Mouse (Mus musculus): ENCODE results near the gene Pip5k1a.
"Not testable (repeated sequence)": the region's sequence is repeated elsewhere in the genome, so short reads cannot be mapped to it uniquely, and the experiment has no call there.

Gene Pip5k1a

DNA sequence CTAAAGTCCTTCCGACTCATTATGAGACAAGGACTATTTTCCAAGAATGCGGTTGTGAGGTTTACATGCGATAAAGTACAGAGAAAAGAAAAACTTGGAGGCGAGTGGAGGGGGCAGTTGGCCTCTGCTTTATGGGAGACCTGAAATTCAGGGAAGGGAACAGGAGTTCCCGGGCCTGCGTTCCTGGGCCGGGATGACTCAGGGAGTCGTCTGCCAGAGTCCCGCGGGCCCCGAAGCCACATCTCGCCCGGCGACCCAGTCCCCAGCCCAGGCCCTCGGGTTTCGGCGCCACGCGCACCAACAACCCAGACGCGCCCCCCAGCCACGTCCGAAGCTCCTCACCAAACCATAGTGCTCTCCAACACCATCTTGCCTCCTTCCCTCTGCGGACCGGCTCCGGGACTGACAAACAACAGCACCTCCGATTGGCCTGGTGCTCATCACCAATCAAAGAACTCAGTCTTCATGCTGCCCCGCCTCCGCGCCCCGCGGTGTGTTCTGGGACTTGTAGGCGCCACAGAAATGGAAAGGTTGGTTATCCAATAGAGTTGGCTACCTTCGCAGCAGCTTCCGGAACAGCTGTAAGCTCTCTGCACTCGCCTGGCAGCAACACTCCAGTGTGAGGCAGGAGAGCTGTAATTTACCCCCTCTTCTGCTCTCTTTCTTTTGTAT lies 64.4 kb downstream of the Pip5k1a start, which contains the start of gene Psmd4:
Psmd4 (minus strand) TSS at position 449 of the 672 bp plus-strand sequence.
- DNase-seq (ENCODE audit: low spot score), result peak; percentile 99

DNA sequence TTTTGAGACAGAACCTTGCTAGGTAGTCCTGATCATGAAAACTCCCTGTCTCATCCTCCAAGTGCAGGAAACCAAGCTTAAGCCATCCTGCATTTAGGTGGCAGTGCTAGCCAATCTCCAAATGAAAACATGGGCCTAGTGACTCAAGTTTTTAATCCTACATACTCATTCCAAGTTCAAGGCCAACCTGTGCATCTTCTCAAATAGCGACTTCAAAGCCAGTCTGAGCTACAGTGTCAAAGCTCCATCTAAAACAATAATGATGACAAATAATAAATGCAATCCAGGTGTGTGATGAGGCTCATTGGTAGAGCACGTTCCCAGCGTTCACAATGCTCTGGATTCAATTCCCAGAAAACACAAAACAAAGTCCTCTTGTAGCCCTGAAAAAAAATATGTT lies 65.1 kb downstream of the Pip5k1a start:
- DNase-seq (ENCODE audit: low spot score), result no peak

DNA sequence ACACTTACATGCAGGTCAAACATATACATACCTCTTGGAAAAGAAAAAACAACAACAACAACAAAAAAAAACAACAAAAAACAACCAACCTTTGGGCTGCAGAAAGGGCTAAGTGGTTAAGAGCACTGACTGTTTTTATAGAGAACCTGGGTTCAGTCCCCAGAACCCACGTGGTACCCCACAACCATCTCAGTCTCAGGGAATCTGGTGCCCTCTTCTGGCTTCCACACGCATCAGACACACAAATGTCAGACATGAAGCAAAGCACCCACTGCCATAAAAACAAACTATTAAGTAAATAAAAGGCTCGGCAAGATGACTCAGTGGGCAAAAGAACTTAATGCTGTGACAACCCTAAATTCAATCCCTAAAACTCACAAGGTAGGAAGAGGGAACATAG lies 76.8 kb downstream of the Pip5k1a start:
- no peak for DNase-seq (ENCODE audit: low spot score)

DNA sequence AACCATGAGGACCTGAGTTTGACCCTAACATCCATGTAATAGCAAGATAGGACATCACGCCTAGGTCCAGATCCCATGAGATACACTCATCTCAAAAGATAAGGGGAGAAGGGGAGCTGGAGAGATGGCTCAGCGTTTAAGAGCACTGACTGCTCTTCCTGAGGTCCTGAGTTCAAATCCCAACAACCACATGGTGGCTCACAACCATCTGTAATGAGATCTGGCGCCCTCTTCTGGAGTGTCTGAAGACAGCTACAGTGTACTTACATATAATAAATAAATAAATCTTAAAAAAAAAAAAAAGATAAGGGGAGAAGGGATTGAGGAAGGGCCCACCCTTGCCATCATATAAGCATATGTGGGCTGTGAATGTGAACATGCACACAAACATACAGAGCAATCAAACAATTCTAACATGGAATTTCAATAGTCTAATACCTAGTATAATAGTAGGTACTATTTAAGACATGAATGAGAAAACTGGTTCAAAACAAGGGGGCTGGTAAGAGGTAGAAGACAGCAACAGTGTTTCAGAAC lies 77.4 kb downstream of the Pip5k1a start:
- not testable (repeated sequence) for DNase-seq (ENCODE audit: low spot score)

DNA sequence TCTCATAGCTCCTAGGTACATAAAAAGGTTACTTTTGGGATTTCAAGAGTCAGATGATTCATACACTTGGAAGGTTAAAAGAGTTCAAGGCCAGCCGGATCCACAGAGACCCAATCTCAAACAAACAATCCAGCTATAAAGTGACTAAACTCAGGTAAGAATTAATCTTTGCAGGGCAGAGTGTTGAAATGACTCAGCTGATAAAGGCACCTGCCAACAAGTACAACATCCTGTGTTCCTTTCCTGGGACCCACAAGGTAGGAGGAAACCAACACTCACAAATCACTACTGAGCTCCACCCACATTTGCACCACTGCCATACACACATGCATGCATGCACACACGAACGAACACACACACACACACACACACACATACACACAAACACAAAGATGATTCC lies 78.1 kb downstream of the Pip5k1a start:
- DNase-seq (ENCODE audit: low spot score), result no peak

- peak; percentile 34 for DNase-seq (ENCODE audit: low spot score)
Measured at GRCm38 (mm10) chr3:95027701-95028100, 79.0 kb downstream of the Pip5k1a start.

- no peak for DNase-seq (ENCODE audit: low spot score)
Measured at GRCm38 (mm10) chr3:95027057-95027645, 79.6 kb downstream of the Pip5k1a start.

DNA sequence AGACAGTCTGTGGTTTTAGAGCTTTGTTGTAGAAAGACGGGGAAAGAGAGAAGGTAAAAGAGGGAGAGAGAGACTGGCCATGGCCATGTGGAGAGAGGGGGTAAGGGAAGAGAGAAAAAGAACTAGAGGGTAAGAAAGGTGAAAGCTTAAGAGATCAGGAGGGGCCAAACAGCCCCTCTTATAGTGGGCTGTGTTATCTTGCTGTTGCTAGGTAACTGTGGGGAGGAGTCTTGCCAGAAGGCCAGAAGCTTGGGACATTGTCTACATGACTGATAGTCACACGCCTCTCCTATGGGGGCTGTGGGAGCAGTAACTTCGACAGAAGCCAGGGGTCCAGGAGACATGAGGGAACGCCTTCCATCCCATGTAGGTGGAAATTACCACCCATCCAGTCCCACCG lies 81.5 kb downstream of the Pip5k1a start:
- DNase-seq (ENCODE audit: low spot score), result no peak

GRCm38 (mm10) chr3:95024551-95024950 lies 82.2 kb downstream of the Pip5k1a start:
- DNase-seq (ENCODE audit: low spot score), result peak; percentile 41

GRCm38 (mm10) chr3:95020956-95021355 lies 85.8 kb downstream of the Pip5k1a start:
- DNase-seq (ENCODE audit: low spot score), result not testable (repeated sequence)

GRCm38 (mm10) chr3:95018741-95019140 lies 88.0 kb downstream of the Pip5k1a start:
- no peak for DNase-seq (ENCODE audit: low spot score)

DNA sequence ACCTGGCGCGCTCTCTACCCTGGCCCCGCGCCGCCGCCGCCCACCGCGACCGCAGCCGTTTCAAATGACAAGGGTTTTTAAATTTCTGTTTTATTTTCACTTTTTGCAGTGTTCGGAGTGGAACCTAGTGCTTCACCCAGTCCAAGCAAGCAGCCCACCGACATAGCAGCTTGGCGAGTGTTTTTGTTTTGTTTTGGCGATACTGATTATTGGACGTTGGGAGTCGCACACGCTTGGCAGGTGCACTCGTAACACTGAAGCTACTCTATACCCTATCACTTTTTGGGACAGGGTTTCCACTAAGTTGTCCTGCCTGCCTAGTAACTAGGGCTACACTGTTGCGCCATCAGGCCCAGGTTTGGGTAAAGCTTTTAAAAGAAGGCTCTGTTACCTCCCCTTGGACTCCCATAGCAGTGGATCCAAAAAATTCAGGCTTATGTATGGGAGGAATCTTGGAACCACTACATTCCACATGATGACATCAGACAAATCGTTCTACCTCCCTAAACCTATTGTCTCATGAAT lies 90.1 kb downstream of the Pip5k1a start:
- no peak for DNase-seq (ENCODE audit: low spot score)

DNA sequence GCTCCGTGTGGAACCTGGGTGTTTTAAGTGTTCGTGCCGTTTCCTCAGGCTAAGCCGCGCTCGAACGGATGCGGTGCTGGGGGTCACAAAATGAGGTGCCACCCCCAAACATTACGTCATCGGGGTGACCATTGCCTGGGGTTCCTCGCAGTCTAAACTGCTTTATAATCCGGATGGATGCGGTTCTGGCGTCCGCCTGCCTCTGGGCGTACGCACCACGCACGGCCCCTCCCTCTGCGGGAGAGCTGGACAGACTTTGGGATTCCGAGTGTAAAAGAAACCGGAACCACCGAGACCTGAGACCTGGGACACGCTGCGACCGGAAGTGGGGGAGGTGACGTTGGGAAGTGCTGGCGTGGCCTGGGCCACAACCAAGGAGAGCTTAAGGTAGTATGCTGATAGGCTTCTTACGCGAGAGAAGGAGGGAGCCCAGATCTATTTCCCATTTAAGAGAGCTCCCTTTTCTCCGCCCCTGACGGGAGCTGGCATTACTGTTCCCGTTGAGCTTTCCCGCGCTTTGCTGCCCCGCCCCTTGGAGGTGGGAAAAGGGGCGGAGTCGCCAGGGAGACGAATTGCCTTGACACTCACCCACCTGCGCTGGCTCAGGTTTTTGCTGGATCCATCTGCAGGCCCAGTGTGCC lies 90.7 kb downstream of the Pip5k1a start:
- peak; percentile 92 for DNase-seq (ENCODE audit: low spot score)

GRCm38 (mm10) chr3:95015337-95015872 lies 91.3 kb downstream of the Pip5k1a start, which contains the start of gene Zfp687:
Zfp687 (minus strand) TSS chr3:95015448.
- peak; percentile 98 for DNase-seq (ENCODE audit: low spot score)

GRCm38 (mm10) chr3:95014428-95015151 lies 92.1 kb downstream of the Pip5k1a start:
- peak; percentile 69 for DNase-seq (ENCODE audit: low spot score)

GRCm38 (mm10) chr3:95013699-95014427 lies 92.9 kb downstream of the Pip5k1a start:
- DNase-seq (ENCODE audit: low spot score), result no peak

- DNase-seq (ENCODE audit: low spot score), result no peak
Measured at GRCm38 (mm10) chr3:95012982-95013381, 93.7 kb downstream of the Pip5k1a start.

GRCm38 (mm10) chr3:95010396-95010795 lies 96.3 kb downstream of the Pip5k1a start:
- DNase-seq (ENCODE audit: low spot score), result no peak
